Mouse (Mus musculus): Measurements from ENCODE around the gene Fam136a.
"Not testable (repeated sequence)": the region's sequence is repeated elsewhere in the genome, so short reads cannot be mapped to it uniquely, and the experiment has no call there.

Fam136a gene

DNA sequence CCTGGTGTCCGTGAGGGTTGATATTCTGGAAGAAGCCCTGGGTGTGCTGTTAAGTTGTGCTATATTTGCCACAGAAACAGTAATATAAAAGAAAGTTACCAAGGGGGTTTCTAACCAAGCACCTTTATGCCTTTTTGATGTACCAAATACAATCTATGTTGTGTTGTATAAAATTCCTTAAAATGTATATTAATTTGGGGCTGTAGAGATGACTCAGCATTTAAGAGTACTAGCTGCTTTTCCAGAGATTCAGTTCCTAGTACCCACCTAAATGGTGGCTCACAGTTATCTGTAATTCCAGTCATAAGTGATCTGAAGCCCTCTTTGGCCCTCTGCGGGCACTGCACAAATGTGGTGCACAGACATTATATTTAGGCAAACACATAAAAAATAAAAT is 1.4 kb downstream of the Fam136a start:
- no peak for DNase-seq (ENCODE audit: low spot score)

DNA sequence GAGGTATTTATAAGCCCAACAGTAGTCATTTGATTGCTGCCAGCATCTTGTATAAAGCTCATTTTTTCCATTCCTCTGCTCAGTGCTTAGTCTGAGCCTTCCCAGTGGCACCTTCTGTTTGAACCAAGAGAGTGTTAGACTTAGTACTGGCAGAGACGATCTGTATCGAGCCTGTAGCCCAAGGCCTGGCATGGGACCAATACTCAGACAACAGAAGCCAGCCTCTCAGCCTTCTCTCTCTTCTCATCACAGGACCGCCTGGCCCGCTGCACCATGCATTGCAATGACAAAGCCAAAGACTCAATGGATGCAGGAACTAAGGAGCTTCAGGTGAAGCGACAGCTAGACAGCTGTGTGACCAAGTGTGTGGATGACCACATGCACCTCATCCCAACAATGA is 3.0 kb downstream of the Fam136a start:
- no peak for DNase-seq (ENCODE audit: low spot score)

- no peak for DNase-seq (ENCODE audit: low spot score)
These were observed 4.8 kb downstream of the Fam136a start for GRCm38 (mm10) chr6:86370093-86370713.

DNA sequence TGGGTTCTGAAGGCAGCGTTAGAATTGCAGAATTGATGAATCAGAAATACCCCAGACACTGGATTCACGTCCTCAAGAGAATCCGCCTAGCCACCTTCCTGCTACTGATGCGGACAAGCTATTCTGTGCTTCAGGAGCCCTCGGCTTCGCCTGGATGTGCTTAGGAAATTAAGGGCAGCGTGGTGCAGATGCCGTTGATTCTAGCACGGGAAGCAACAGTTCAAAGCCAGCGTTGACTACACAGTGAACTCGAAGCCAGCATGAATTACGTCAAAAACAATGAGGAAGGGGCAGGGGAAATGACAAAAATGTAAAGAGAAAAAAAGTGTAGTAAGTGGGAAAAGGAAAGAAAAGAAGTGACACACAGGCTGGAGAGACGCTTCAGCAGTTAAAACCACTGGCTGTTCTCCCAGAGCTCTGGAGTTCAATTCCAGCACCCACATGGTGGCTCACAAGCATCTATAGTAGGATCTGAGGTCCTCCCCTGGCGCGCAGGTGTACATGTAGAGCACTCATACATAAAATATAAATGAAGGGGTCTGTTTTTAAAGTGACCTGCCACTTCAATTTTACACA is 5.4 kb downstream of the Fam136a start, which contains the start of gene Snrpg:
Gene Snrpg (plus strand): TSS at position 541 of the 576 bp plus-strand sequence.
- no peak for DNase-seq (ENCODE audit: low spot score)

DNA sequence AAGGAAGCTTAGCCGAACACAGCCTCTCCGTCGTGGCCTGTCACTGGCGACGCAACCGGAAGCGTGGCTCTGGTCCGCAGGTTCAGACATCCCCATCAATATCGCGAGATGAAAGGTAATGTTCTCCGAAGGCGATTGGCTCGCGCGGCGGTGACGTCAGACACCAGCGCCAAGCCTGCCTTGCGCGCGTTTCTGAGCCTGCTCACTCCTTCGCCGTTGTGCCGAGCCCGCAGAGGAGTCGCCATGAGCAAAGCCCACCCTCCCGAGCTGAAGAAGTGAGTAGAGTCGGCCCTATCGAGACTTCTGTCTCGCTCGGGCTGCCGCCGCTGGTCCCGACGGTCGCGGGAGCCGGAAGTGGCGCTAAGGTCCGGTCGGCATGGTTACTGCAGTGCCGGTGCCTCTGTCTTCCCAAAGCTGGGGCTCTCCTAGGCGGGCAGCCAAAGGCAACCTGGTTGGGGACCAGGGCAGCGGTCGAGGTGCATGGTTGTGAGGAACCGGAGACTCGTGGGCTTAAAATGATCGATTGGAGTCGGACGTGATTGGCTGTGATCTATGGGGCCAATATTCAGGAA is 6.0 kb downstream of the Fam136a start:
- peak; percentile 93 for DNase-seq (ENCODE audit: low spot score)

GRCm38 (mm10) chr6:86371950-86372516 is 6.6 kb downstream of the Fam136a start:
- DNase-seq (ENCODE audit: low spot score), result no peak

- DNase-seq (ENCODE audit: low spot score), result no peak
These were observed 8.1 kb downstream of the Fam136a start for GRCm38 (mm10) chr6:86373556-86373955.

DNA sequence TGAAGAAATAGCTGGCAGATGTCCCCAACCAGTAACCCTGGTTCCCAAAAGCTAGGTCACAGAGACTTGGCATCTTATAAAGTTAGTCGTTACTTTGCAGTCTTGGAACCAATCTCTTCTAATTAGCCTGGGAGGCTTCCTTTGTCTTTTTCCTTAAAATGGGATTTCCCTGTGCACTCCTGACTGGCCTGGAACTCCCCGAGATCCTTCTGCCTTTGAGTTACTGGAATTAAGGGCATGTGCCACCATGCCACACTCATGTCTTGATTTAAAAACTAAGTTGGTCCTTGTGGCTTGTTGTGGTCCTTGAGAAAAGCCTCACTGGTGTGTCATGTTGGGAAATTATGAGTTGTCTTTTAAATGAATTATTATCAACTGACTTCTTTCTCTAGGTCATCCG is 12.9 kb downstream of the Fam136a start:
- DNase-seq (ENCODE audit: low spot score), result no peak

DNA sequence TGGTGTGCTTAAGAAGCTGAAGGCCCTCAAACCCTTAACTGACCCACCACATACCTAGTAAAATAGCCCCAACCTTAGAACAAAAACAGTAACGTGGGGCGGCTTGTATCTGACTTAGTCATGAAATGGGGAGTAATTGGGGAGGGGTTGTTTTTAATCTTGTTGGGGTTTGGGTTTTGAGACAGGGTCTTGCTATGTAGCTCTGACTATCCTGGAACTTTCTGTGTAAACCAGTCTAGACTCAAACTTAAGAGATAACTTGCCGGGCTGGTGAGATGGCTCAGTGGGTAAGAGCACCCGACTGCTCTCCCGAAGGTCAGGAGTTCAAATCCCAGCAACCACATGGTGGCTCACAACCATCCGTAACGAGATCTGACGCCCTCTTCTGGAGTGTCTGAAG is 14.7 kb downstream of the Fam136a start:
- DNase-seq (ENCODE audit: low spot score), result not testable (repeated sequence)

- no peak for DNase-seq (ENCODE audit: low spot score)
These were observed 17.1 kb downstream of the Fam136a start for GRCm38 (mm10) chr6:86382551-86382950.

DNA sequence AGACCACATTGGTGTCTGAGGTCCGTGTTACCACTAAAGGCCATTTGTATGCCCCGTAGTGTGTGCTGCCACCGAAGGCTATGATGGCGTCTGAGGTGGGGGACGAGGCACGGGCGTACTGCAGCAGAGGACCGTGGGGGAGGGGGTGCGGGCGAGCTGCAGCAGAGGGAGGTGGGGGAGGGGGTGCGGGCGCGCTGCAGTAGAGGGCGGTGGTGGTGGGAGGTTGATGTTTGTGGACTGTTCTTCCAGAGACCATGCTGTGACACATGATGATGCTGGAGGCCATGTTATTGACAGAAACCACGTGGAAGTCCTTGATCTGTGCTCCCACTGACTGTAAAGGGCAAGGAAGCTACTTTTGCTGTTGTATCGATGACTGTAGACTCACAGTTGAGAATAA is 17.9 kb downstream of the Fam136a start:
- DNase-seq (ENCODE audit: low spot score), result no peak

DNA sequence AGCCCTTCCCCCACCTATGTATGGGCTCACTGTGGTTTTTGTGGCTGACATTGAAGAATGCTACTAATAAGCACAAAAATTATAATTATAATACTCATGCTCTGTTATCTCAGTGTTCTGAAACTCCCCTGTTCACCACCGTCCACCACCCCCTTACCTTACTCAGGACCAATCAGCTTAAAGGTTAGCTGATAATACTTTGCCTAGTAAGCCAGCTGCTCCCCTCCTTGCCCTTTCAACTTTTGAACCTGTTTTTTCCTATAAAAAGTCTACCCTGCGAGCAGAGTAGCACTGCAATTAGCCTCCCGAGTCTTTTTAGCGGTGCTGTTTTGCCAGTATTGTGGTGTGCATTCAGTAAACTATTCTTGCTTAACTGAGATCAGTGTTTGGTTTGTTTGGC is 19.2 kb downstream of the Fam136a start:
- DNase-seq (ENCODE audit: low spot score), result no peak

DNA sequence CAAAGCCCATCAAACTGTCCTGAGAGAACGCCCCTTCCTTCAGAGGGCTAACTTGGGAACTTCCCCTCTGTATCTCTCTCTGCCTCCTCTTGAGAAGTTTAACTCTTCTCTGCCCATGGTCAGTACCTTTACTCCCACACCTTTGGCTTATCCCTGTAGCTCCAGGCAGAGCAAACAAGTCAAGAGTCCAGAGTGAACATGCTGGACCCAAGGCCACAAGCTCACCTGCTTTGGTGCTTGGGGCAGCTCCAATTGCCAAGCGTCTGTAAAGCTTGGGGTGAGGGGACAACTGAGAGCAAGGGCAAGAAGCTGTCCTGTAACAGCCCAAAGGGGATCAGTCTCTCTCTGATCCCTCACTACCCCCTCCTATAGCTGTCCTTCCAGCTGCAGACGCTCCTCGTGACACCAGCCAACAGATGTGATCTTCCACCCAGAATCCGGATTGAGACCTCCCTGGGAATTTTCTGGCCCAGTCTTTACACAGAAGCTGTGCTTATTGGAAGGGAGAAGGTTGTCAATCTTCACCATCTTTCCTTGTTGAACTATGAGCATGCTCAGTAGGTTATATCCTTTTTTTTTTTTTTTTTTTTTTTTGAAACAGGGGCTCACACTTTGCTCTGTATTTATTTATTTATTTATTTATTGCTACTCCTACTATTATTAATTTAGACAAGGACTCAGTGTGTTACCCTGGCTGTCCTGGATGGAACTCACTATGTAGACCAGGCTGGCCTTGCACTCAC is 20.1 kb downstream of the Fam136a start:
- DNase-seq (ENCODE audit: low spot score), result no peak

DNA sequence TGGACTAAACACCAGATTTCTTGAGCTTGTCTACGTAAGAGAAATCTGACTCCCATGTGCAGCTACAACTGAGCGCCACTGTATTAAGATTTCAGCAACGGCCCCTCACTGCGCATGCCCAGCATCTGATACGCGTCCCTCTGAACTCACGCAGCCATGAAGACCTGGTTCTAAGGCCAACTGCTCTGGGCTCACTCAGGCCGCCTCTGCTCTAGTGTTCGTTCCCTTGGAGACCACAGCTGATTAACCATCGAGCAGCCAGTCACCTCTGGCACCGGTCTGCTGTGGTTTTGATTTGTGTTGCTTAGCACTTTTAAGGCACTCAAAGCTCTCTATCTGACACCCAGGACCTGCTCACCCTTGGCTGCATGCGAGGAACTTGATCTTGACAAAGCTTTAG is 21.9 kb downstream of the Fam136a start:
- DNase-seq (ENCODE audit: low spot score), result no peak

DNA sequence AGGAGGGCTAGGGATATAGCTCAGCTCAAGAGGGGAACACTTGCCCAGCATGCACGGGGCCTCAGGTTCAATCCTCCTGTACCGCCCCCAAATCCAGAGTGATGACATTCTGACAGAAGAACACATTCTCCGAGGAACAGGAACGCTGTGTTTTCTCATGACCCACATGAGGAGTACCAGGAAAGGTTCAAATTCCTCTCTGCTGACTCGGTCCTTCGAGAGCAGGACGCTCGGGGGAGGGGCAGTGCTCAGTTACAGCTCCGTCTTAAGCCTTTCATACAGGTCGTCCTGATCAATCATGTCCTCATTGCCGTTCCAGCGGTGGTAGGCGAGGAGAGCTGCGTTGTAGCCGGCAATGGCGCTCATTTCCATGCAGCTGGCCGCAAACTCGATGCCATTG is 23.0 kb downstream of the Fam136a start:
- DNase-seq (ENCODE audit: low spot score), result no peak

DNA sequence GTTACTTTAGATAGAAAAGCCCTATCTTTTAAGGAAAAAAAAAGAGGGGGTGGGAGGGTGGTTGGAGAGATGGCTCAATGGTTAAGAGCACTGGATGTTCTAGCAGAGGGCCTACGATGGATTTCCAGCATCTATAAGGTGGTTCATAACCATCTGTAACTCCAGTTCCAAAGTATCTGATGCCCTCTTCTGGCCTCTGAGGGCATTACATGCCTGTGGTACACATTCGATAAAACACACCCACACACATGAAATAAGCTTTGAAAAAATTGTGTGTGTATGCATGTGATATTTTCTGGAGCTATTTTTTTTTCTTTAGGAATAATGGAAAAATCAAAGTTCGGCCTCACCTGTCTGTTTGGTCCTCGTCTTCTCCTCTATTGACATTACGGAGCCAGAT is 25.9 kb downstream of the Fam136a start:
- no peak for DNase-seq (ENCODE audit: low spot score)

- DNase-seq (ENCODE audit: low spot score), result no peak
These were observed 27.7 kb downstream of the Fam136a start for GRCm38 (mm10) chr6:86393187-86393586.

DNA sequence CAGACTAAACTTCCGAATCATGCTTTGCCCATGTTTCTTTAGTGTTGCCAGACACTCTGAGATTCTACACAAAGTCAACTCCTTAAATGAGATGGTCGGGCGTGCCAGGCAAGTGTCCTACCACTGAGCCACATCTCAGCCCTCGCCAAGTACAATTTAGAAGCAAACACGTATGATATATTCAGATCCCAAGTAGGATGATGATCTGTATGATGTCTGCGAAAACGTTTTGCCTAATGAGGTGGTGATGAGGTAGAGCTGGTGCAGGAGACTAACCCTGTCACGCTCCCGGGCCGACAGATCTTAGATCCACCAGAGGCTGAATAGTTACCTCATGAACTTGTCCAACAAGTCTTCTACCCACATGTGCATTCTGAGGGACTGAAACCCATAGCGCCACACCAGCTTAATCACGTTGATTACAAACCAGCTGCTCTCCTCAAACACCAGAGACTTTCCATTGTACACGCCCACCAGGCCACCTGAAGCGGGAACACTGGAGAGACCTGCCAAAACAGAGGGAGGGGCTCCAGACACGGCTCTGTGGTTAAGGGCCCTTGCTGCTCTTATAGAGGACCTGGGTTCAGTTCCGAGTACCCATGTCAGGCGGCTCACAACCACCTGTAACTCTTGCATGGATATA is 28.8 kb downstream of the Fam136a start:
- DNase-seq (ENCODE audit: low spot score), result no peak

DNA sequence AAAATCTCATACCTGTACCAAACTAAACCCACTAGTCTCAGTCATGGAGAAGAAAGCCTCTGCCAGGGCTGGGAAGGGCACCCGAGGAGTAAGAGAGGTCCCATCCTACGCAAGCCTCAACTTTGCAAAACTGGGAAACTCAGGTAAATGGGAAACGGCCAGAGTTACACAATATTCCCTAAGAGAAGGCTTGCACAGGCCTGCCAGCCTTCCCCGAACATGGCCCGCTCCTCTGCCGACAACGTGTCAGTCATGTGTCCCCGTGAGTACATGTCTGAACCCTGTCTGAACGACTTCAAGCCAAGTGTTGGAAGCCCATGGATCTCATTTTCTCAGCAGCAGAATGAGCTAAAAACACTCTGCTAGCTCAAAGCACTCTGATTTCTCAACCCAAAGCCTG is 29.6 kb downstream of the Fam136a start:
- no peak for DNase-seq (ENCODE audit: low spot score)

- no peak for DNase-seq (ENCODE audit: low spot score)
These were observed 30.5 kb downstream of the Fam136a start for GRCm38 (mm10) chr6:86395969-86396368.

DNA sequence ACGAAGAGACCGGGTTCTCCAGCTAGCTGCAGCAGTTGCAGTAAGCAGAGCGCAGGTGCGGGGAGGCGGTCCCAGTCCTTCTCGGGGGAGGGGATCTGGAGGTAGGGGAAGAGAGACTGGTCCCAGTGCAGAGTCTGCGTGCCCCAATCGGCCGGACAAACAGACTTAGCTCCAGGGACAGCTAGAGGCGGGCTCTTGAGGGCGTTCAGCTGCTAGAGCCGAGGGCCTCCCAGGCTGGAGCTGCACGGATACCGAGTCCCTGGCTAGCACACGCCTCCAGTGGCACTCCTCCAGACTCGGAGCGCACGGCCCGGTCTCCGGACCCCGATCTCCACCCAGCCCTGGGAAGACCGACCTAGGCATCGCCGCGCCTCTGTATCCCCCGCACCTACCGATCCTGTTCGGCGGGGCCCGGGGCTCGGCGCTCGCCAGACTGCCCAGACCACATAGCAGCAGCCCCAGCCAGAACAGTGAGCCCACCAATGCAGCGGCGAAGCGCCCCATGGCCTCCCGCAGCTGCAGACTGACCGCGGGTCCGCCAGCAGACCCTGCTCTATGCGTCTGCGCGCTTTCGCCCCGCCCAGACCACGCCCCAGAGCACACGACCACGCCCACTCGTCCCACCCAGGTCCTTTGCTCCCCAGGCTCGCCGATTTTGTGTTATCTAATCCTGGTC is 31.3 kb downstream of the Fam136a start, which contains the start of gene Pcyox1:
Gene Pcyox1 (minus strand): TSS at position 574 of the 676 bp plus-strand sequence.
- DNase-seq (ENCODE audit: low spot score), result peak; percentile 65

All from layer of hippocampus, adult 9-10 months (tissue).